Mouse (Mus musculus) small intestine, adult 2 months (tissue): Measurements from ENCODE around the gene Gjd3. TPM values are rescaled to one million over a fixed set of nuclear protein-coding genes. Genes with fewer than 3 reads are reported as not detected.

Experiments
- H3K27ac ChIP-seq: fragments of 200-500 bp; 2 replicates; pipeline ENCODE4 v1.5.1; 2012; ENCODE audit warnings: low read depth, low read length, control low read depth, inconsistent platforms; ENCODE audit not compliant: insufficient read depth
- H3K27me3 ChIP-seq: fragments of 200-500 bp; 2 replicates; pipeline ENCODE4 v1.6.1; 2012; ENCODE audit warnings: mild to moderate bottlenecking, moderate library complexity, low read length, inconsistent platforms; ENCODE audit not compliant: control insufficient read depth, insufficient read depth
- H3K36me3 ChIP-seq: fragments of 200-500 bp; 2 replicates; pipeline ENCODE4 v1.6.1; 2012; ENCODE audit warnings: mild to moderate bottlenecking, low read length, control low read depth, inconsistent platforms; ENCODE audit not compliant: control insufficient read depth, insufficient read depth
- H3K4me1 ChIP-seq: fragments of 200-500 bp; 2 replicates; pipeline ENCODE4 v1.6.1; 2012; ENCODE audit warnings: low read length, inconsistent platforms, mixed read lengths; ENCODE audit not compliant: control insufficient read depth, insufficient read depth, insufficient read length
- H3K4me3 ChIP-seq: fragments of 200-500 bp; 2 replicates; pipeline ENCODE4 v1.5.1; 2012; ENCODE audit warnings: low read depth, mild to moderate bottlenecking, control low read depth, inconsistent platforms, low read length, moderate library complexity
- CTCF ChIP-seq: fragments of 200-500 bp; IDR thresholded peaks from 2 replicates; pipeline ENCODE4 v1.5.1; 2012; ENCODE audit warnings: low read depth, mild to moderate bottlenecking, control low read depth, inconsistent platforms, low read length, moderate library complexity, mixed read lengths; ENCODE audit not compliant: insufficient replicate concordance, insufficient read length; ENCODE audit errors: extremely low read depth
- POLR2A ChIP-seq: fragments of 200-500 bp; IDR thresholded peaks from 2 replicates; pipeline ENCODE4 v1.6.1; 2012; ENCODE audit warnings: low read depth, mild to moderate bottlenecking, control low read depth, inconsistent platforms, low read length, moderate library complexity
- WGBS: fragments of 180-500 bp; shearing (Covaris S2); methylation state at CpG from one replicate; pipeline ENCODE4 v1.1.7; 2018; 5-methylcytosine and 5-hydroxymethylcytosine counted together
- polyA plus RNA-seq: library from polyadenylated mRNA; depleted of rRNA; stranded (reverse); fragments of >200 nt; gene quantifications from 2 replicates; pipeline ENCODE4 v1.2.3, GENCODE M21; 2012; rRNA removed

Gene Gjd3
- polyA plus RNA-seq, 1 experiment, result 5.8 TPM

GRCm38 (mm10) chr11:98933151-98933550 is 49.7 kb downstream of the Gjd3 start:
- Histone ChIP-seq H3K27ac (no peak overlapping the region; the same call in 1 of the 2 replicates), H3K4me1 (peaks cover 46% of the 10 kb centered on the region), H3K4me3 (no peak overlapping the region), H3K36me3 (no peaks in the 10 kb centered on the region), H3K27me3 (no peaks in the 10 kb centered on the region)
- 13% methylated on average over 9 of the region's 9 CpGs for WGBS
- no peak for TF ChIP-seq POLR2A
- peak; percentile 50; the same call in 1 of the 2 replicates for TF ChIP-seq CTCF

- no peak overlapping the region for H3K4me3 ChIP-seq
- peaks cover 50% of the 10 kb centered on the region for H3K4me1 ChIP-seq
- H3K27me3 ChIP-seq, result no peaks in the 10 kb centered on the region
- no peak for TF ChIP-seq CTCF
- no peak for TF ChIP-seq POLR2A
- H3K36me3 ChIP-seq, result no peaks in the 10 kb centered on the region
- WGBS, result 58% methylated on average over 19 of the region's 19 CpGs
- H3K27ac ChIP-seq, result no peak overlapping the region
Measured at GRCm38 (mm10) chr11:98932293-98933091, 50.3 kb downstream of the Gjd3 start.

Other genes with a start within 250 kb of the Gjd3 start
- gene Thra, start 242.4 kb downstream of the Gjd3 start, polyA plus RNA-seq, result 46.5 and 128 TPM in 2 replicates
- gene Nr1d1, start 207.7 kb downstream of the Gjd3 start, polyA plus RNA-seq, result 59.8 and 206 TPM in 2 replicates
- 19.8 and 38.5 TPM in 2 replicates for gene Msl1, start 187.5 kb downstream of the Gjd3 start, polyA plus RNA-seq
- gene Casc3, start 178.1 kb downstream of the Gjd3 start, polyA plus RNA-seq, result 11.7 and 22.0 TPM in 2 replicates
- 11.4 and 47.6 TPM in 2 replicates for gene Rapgefl1, start 146.2 kb downstream of the Gjd3 start, polyA plus RNA-seq
- 11.4 and 27.3 TPM in 2 replicates for gene Wipf2, start 119.4 kb downstream of the Gjd3 start, polyA plus RNA-seq
- 0.37 and 0.65 TPM in 2 replicates for gene Cdc6, start 75.2 kb downstream of the Gjd3 start, polyA plus RNA-seq
- gene Rara, start 55.2 kb downstream of the Gjd3 start, polyA plus RNA-seq, result 25.3 and 56.3 TPM in 2 replicates
- 1.7 and 5.8 TPM in 2 replicates for gene Top2a, start 41.2 kb upstream of the Gjd3 start, polyA plus RNA-seq
- 71.6 and 78.1 TPM in 2 replicates for gene Igfbp4, start 58.2 kb upstream of the Gjd3 start, polyA plus RNA-seq
- 4.8 and 47.8 TPM in 2 replicates for gene Tns4, start 106.3 kb upstream of the Gjd3 start, polyA plus RNA-seq
- 2.5 and 4.1 TPM in 2 replicates for gene Ccr7, start 172.1 kb upstream of the Gjd3 start, polyA plus RNA-seq
- 4.0 and 6.9 TPM in 2 replicates for gene Smarce1, start 248.0 kb upstream of the Gjd3 start, polyA plus RNA-seq